Mouse (Mus musculus) testis, adult 2 months (tissue): Measurements from ENCODE around the gene Sgms2.

ENCODE experiments used
- CTCF ChIP-seq: fragments of 200-500 bp; IDR thresholded peaks from 2 replicates; pipeline ENCODE4 v1.5.1; 2012; ENCODE audit warnings: low read depth, mild to moderate bottlenecking, inconsistent platforms, low read length, moderate library complexity; ENCODE audit not compliant: control insufficient read depth, insufficient read depth, insufficient replicate concordance
- POLR2A ChIP-seq: fragments of 200-500 bp; IDR thresholded peaks from 2 replicates; pipeline ENCODE4 v1.6.1; 2012; ENCODE audit warnings: low read depth, mild to moderate bottlenecking, inconsistent platforms, low read length, moderate library complexity; ENCODE audit not compliant: control insufficient read depth

- TF ChIP-seq CTCF = peak; percentile 79; the same call in 1 of the 2 replicates
- no peak for TF ChIP-seq POLR2A
Observed at GRCm38 (mm10) chr3:131347831-131348578, 143.2 kb downstream of the Sgms2 start.
